Comparison of ENCODE assay signal across 12 mouse cellular contexts in genomic region chr10:122748361-122748951, GRCm38 (mm10).
DNase-seq lines count a peak whose midpoint lies in the region; ATAC-seq lines count a peak whose summit lies in the region.
"Had no signal": no experiment of that assay in that cellular context is flagged by ENCODE, and none has a peak within 500 bp of the region (broad histone marks: within the 10 kb centered on the region; RNA-seq: fewer than 3 reads in every experiment).

No protein-coding gene starts in this region.

- DNase-seq in heart, adult 11 months: peak; percentile 78
- DNase-seq in heart, adult 18-20 months: no peak
- peak; percentile 74 for DNase-seq in retina, postnatal 1 day
- DNase-seq in retina, embryonic 14.5 days (ENCODE audit: low spot score): no peak
- DNase-seq in cerebellum, adult 9-11 months: peak; percentile 86
- DNase-seq in lung, postnatal 10 days: no peak
- DNase-seq in lung, adult 18-20 months: no peak
- DNase-seq: lung, adult 2 months; thymus, adult 18-20 months had no signal

- no peaks in the 10 kb centered on the region for H3K27me3 ChIP-seq in heart, embryonic 12.5 days (replicated peaks)
- H3K27me3 ChIP-seq: heart, embryonic 15.5 days; midbrain, embryonic 12.5 days had no signal

- no peak overlapping the region for H3K27ac ChIP-seq in heart, embryonic 12.5 days (ENCODE audit: poor library complexity, severe bottlenecking)
- H3K27ac ChIP-seq: heart, embryonic 15.5 days; midbrain, embryonic 12.5 days had no signal

- H3K9me3 ChIP-seq in heart, embryonic 12.5 days (replicated peaks): peaks cover 6% of the 10 kb centered on the region; the same call in 1 of the 2 replicates
- H3K9me3 ChIP-seq: heart, embryonic 15.5 days; midbrain, embryonic 12.5 days had no signal

- no peak for ATAC-seq in heart, embryonic 12.5 days (ENCODE audit: insufficient number of reproducible peaks, low FRiP score)

- 75% methylated on average over 4 of the region's 4 CpGs for WGBS in heart, embryonic 12.5 days

- H3K9ac ChIP-seq in heart, embryonic 12.5 days: no peak overlapping the region
- H3K9ac ChIP-seq: heart, embryonic 15.5 days; midbrain, embryonic 12.5 days had no signal

- no peak overlapping the region for H3K4me2 ChIP-seq in heart, embryonic 12.5 days
- H3K4me2 ChIP-seq: heart, embryonic 15.5 days; midbrain, embryonic 12.5 days had no signal

- peaks cover 13% of the 10 kb centered on the region for H3K4me1 ChIP-seq in heart, embryonic 12.5 days (replicated peaks)

- H3K4me3 ChIP-seq in heart, embryonic 12.5 days: no peak overlapping the region
- H3K4me3 ChIP-seq: heart, embryonic 15.5 days; midbrain, embryonic 12.5 days had no signal

- no peaks in the 10 kb centered on the region for H3K36me3 ChIP-seq in heart, embryonic 12.5 days
- H3K36me3 ChIP-seq: heart, embryonic 15.5 days; midbrain, embryonic 12.5 days had no signal

Comparison
In these comparisons a context has a peak if more than half of its experiments do, and no peak if none do; other contexts are left out.
1. DNase-seq: peak in heart, adult 11 months (single experiment), retina, postnatal 1 day (single experiment) and cerebellum, adult 9-11 months (single experiment); none in heart, adult 18-20 months (0 of 2), retina, embryonic 14.5 days (single experiment), lung, postnatal 10 days (single experiment) and lung, adult 18-20 months (0 of 2).